Mouse (Mus musculus) spleen, adult 12 weeks (tissue): ENCODE data around the gene Ppp2ca.
"Not testable (repeated sequence)": the region's sequence is repeated elsewhere in the genome, so short reads cannot be mapped to it uniquely, and the experiment has no call there.

ENCODE experiments used
- DNase-seq: peaks from one replicate; pipeline ENCODE4 v3.0.0; 2022; ENCODE audit warnings: low spot score

The Ppp2ca gene

GRCm38 (mm10) chr11:52143675-52144074 is 45.2 kb downstream of the Ppp2ca start:
- not testable (repeated sequence) for DNase-seq

GRCm38 (mm10) chr11:52145428-52145827 is 46.9 kb downstream of the Ppp2ca start, which contains the start of gene Olfr1373:
Gene Olfr1373 (minus strand): TSS chr11:52145528.
- not testable (repeated sequence) for DNase-seq

- DNase-seq, result no peak
Observed at GRCm38 (mm10) chr11:52163926-52164325, 65.4 kb downstream of the Ppp2ca start.

GRCm38 (mm10) chr11:52167126-52167525 is 68.6 kb downstream of the Ppp2ca start:
- DNase-seq, result no peak

- DNase-seq, result not testable (repeated sequence)
Observed at GRCm38 (mm10) chr11:52167901-52168302, 69.4 kb downstream of the Ppp2ca start.

- no peak for DNase-seq
Observed at GRCm38 (mm10) chr11:52168461-52168860, 70.0 kb downstream of the Ppp2ca start.
